Mouse (Mus musculus): ENCODE results near the gene C330007P06Rik. TPM values are rescaled to one million over a fixed set of nuclear protein-coding genes. Genes with fewer than 3 reads are reported as not detected.
A peak's percentile ranks its signal among the peaks of the same experiment; 100 is the strongest.
"Not testable (repeated sequence)": the region's sequence is repeated elsewhere in the genome, so short reads cannot be mapped to it uniquely, and the experiment has no call there.

Gene C330007P06Rik
- 10 to 100 TPM in 3 of 4 experiments, 1 to 10 TPM in 1; 9.5 to 14.2 (median 10.5) TPM for total RNA-seq (2022)

GRCm38 (mm10) chrX:36873765-36874164, at the start of gene C330007P06Rik, which contains the start of gene Ube2a:
TSS of gene C330007P06Rik (minus strand) at chrX:36874111.
TSS of gene Ube2a (plus strand) at chrX:36873900.
- DNase-seq (ENCODE audit: low spot score in 2 of 2): no peak

DNA sequence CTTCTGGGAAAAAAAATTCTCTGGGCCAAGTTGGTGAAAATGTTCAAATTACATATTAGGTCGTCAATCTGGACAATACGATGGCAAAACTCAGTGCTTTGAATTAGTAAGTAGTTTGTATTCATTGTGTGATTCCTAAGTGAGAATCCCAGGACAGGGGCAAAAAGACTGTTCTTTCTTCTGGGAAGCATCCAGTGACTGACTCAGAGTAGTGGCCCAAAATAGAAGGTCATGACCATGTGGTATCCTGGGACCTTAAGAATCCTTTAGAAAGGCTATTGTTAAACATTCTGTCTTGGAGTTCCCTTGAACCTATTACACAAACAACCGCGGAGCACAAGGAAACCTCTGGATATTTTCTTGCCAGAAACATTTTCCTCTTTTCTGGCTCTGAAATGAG, 47.4 kb upstream of the C330007P06Rik start:
- no peak for DNase-seq (ENCODE audit: low spot score in 2 of 2)

DNA sequence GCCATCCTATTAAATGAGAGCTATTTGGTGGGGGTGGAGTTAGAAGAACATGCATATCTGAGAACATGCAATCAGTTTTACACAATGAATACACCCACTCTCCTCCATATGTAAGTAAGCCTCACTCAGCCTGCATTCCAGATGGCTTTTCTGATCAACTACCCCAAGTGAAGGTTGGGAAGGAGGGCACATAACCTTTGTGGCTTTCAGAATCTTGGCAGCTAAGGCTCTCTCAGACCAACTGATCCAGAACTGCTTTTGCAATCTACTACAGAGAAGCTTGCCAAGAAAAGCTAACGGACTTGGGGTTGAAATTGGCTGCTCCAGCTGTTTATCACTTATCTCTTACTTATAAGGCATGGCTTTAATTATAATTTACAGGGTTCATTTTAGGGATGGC, 43.8 kb upstream of the C330007P06Rik start:
- DNase-seq (ENCODE audit: low spot score in 2 of 2): no peak

GRCm38 (mm10) chrX:36911343-36911742, 37.4 kb upstream of the C330007P06Rik start:
- DNase-seq (ENCODE audit: low spot score in 2 of 2): no peak

GRCm38 (mm10) chrX:36906539-36906938, 32.6 kb upstream of the C330007P06Rik start:
- no peak for DNase-seq (ENCODE audit: low spot score in 2 of 2)

DNA sequence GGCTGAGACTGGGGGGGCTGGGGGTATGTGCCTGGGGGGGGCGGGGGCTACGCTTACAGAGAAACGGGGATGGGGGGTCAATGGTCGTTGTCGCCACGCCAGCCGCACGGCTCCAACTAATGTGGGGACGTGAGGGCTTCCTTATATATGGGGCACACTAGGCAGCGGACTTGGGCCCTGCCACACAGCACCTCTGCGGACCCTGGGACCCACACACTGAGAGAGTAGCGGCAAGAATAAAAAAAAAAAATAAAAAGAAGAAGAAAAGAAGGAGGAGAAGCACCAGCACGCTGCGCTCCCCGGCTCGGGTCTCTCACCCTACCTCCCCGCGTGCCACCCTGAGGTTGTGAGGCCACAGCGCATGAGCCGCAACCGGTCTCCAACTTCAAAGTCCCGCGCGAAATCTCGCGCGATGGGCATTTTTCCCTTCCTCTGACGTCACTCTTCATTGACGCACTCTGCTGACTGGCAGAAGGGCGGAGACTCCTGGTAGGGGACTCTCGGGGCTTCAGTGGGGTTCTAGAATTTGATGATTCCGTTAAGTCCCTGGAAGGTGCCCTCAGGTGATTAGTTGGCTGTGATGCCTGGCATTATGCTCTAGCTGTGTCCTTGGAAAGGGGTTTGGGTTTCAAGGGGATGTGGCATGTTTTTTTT, 29.3 kb upstream of the C330007P06Rik start:
- peak; percentile 86 to 88 for DNase-seq (ENCODE audit: low spot score in 2 of 2)

DNA sequence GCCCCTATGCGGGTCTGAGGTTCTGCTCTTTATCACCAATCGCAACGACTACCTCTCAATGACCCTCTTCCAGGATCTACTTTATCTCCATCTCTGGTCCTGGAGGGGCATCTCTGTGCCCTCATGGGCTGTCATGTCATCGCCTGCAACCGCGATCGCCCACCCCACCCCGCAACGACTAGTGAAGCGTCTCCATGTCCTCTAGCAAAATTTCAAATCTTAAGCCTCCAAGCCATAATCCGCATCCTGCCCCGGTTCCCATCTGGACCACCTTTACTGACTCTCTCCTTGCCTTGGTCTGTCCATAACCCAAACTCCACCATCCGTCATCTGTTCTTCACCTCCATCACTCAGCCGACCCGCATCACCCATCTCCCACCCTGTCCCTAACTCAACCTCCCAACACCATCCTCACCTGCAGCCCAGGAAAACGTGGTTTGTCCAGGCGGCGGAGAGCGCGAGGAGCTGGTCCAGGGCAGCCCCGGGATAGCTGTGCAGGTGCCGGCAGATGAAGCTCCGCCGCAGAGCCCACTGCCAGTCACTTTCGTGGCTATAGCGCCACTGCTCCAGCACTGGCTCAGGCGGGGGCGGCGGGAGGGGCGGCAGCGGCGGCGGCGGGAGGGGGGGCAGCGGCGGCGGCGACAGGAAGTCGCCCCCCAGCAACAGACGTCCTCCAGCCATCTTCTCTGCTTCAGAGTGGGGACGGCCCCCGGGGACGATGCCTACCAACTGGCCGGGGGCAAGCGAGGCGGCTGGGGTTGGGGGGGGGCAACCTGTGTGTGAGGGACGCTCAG, 28.6 kb upstream of the C330007P06Rik start, which contains the start of gene Nkrf:
Gene Nkrf (minus strand): TSS at position 579 of the 794 bp plus-strand sequence.
- no peak for DNase-seq (ENCODE audit: low spot score in 2 of 2)

DNA sequence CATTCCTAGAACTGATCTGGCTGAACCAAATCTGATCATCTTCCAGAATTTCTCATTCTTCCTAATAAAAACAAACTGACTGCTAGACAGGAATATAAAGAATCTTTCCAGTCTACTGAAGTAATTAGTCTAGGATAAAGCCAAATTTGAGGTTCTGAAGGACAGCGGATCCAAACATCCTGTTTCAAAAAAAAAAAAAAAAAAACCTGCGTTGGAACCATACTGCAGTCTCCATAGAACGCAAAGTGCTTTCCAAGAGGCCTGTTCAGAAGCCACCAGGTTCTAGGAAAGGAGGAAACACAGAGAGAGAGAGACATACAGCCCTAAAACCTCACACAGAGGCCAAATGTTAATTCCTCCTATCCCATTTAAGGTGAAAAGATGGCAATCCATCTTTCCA, 27.7 kb upstream of the C330007P06Rik start:
- no peak for DNase-seq (ENCODE audit: low spot score in 2 of 2)

DNA sequence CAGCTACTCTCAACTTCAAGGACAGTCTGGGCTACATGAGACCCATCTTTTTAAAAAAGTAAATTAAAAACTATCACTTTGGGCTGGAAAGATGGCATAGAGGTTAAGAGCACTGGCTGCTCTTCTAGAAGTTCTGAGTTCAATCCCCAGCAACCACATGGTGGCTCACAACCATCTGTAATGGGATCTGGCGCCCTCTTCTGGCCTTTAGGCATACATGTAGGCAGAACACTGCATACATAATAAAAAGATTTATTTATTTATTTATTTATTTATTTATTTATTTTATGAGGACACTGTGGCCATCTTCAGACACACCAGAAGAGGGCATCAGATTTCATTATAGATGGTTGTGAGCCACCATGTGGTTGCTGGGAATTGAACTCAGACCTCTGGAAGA, 25.0 kb upstream of the C330007P06Rik start:
- not testable (repeated sequence) for DNase-seq (ENCODE audit: low spot score in 2 of 2)

GRCm38 (mm10) chrX:36884719-36885118, 10.8 kb upstream of the C330007P06Rik start:
- DNase-seq (ENCODE audit: low spot score in 2 of 2): no peak

- DNase-seq (ENCODE audit: low spot score in 2 of 2): no peak
These were observed 805 bp upstream of the C330007P06Rik start for GRCm38 (mm10) chrX:36874704-36875128.

GRCm38 (mm10) chrX:36874178-36874696, 326 bp upstream of the C330007P06Rik start:
- peak; percentile 74 to 83 for DNase-seq (ENCODE audit: low spot score in 2 of 2)

DNA sequence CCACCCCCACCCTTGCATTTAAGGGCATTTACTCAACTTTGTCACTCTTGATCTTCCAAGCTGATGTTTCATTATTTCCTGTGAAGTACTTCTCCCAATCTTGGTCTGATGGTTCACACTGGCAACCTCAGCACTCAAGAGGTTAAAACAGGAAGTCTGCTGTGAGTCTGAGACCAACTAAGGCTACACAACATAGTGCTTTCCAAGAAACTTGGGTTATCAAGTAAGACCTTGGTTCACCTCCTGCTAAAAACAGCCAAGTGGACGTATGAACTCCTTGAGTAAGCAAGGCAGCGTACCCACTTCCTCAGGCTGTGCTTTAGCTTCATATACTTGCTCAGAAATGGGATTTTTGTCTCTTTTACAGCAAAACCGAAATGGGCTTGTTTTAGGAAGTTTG, 3.5 kb downstream of the C330007P06Rik start:
- no peak for DNase-seq (ENCODE audit: low spot score in 2 of 2)

DNA sequence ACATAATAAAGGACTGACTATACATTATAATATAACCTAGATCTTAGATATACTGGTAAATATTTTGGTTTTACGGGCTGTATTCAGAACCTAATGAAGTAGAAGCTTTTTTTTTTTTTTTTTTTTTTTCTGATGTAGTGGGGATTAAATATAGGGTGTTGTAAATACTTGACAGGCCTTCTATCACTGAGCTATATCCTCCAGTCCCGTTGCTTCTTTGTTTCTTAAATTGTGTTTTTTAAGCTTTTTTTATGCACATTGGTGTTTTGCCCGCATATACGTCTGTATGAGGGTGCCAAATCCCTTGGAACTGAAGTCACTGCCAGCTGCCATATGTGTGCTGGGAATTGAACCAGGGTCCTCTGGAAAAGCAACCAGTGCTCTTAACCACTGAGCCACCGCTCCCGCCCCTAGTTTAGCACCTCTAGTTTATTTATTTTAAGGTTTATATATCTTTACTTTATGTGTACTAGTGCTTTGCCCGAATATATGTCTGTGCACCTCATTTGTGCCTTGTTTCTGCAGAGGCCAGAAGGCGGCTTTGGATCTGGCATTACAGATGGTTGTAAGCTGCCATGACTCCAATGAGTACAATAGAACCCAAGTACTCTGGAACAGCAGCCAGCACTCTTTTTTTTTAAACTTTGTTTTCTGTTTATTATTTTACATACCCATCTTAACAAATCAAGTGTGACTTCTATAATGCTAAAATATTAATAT, 9.1 kb downstream of the C330007P06Rik start:
- DNase-seq (ENCODE audit: low spot score in 2 of 2): no peak

DNA sequence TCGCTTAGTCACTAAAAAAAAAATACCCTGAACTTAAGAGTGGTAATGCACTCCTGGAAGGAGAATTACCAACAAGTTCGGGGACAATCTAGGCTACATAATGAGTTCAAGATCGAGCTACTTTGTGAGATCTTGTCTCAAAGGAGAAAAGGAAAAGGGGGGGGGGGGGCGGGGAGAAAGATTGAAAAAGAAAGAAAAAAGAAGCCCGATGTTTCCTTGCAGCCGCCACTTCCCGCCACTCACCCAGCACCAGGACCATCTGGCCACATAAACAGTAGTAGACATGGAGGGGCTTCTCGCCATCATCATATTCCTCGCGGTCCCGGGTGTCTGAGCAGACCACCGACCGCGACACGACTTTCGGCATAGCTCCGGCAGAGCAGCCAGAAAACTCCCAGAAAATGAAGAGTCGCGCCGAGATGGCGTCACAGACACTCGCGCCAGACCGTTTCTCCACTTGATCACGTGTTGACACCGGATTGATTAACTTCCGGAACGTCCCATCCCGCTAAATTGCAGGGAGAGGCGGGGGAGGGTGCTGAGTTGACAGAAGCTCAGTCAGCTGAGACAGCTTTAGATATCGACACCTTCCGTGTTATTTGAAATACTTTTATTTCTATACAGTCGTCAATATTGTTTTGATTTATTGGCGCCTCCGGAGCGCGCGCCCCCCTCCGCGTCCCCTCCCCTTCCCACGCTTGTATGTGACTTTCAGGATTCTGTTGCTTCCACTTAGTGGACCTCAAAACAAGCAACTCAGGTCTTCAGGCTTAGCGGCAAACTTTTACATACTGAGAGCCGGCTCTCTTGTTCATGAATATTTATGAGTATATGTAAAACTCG, 9.9 kb downstream of the C330007P06Rik start:
- peak; percentile 44 to 68 for DNase-seq (ENCODE audit: low spot score in 2 of 2)

DNA sequence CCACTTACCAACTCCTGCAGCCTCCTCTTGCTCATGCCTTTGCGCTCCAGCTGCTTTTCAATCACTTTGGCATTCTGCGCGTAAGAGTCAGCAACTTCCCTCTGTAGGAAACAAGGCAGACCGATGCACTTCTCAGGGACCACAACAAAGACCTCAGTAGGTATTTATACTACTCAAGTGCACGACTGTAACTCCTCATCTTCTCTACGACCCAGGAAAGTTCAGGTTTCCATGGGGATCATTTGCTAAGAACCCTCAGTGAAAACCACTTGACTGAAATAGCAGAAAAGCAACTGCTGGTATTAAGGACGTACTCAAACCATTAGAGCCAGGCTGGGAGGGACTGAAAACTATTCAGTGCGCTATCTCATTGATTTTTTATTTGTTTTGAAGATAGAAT, 21.3 kb downstream of the C330007P06Rik start:
- no peak for DNase-seq (ENCODE audit: low spot score in 2 of 2)

DNA sequence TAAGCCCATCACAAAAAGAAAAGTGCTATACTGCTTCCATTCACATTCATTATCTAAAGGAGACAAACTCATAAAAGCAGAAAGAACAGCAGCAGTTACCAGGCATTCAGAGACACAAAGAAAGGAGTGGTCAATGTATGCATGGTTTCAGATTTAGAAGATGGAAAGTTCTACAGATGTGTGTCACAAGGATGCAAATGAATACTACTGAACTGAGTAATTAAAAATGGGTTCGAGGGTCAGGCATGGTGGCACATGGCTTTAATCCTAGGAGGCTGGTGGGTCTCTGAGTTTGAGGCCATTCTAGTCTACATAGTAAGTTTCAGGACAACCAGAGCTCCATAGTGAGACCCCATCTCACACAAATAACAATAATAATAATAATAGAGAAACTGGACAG, 26.8 kb downstream of the C330007P06Rik start:
- no peak for DNase-seq (ENCODE audit: low spot score in 2 of 2)

DNA sequence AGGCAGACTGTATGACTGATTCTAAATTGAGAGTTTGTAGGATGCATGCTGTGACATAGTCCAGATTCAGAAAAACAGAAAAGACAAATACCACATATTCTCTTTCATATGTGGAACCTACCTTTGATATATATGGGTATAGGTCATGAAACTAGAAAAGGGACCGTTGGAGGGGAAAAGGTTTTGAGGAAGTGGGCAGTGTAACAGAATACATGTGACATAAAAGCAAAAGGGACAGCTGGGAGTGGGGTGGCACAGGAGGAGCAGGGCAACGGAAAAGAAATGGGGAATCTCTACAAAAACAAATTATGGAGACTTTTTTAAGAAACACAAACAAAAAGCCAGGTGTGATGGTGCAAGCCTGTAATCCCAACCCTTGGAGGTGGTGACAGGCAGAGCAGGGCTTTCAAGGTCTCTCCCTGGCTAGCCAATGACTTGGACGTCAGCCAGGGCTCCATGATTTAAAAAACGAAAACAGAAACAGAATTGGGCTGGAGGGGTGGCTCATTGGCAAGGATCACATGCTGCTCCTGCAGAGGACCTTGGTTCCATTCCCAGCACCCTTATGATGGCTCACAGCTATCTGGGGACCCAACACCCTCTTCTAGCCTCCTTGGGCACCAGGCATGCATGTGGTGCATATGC, 30.4 kb downstream of the C330007P06Rik start:
- no peak for DNase-seq (ENCODE audit: low spot score in 2 of 2)

- no peak for DNase-seq (ENCODE audit: low spot score in 2 of 2)
These were observed 32.2 kb downstream of the C330007P06Rik start for GRCm38 (mm10) chrX:36841698-36842097.

- DNase-seq (ENCODE audit: low spot score in 2 of 2): no peak
These were observed 34.5 kb downstream of the C330007P06Rik start for GRCm38 (mm10) chrX:36839391-36839790.
